Mouse (Mus musculus): ENCODE results near the gene Dnah2. TPM values are rescaled to one million over a fixed set of nuclear protein-coding genes. Genes with fewer than 3 reads are reported as not detected.

The Dnah2 gene
- polyA plus RNA-seq, 1 experiment, result 0.14 TPM

DNA sequence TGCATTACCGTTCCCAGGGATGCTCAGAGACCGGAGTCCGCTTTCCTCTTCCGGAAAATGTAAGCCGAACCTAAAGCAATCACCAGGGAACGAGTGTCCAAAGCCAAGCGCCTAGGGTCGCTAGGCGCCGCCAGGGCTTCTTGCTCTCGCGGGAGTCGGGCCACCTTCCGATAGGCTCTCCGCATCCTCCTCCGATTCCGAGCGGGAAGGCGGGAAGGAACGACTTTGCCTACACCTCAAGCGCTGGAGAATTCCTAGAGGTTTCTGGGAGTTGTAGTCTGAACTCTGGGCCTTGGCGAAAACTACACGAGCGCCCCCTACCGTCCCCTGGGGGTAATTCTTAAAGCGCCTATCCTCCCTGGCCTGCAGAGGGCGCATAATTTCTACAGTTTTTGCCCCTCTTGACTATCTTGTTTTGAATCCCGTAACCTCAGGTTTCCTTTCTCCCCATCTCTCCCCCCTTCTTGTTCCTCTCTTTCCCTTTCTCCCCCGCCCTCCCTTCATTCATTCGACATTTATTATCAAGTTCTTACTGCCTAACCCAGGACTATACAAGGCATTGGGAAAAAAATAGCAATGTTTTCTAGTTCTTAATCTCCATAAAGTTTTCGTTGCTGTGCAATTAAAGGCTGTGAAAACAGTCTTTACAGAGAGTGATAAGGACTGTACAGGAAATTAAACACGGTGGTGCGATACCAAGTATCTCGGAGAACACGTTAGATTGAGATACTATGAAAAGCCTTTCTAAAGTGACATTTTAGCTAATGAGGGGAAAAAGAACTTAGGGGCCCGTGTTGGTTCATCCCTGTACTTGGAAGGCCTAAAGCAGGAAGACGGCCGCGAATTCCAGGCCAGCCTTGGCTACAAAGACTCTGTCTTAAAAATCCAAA is 30.5 kb upstream of the Dnah2 start:
- TF ChIP-seq MAX (IDR thresholded peaks at IDR 0.05) (peak; percentile 34), CEBPB (IDR thresholded peaks at IDR 0.05; ENCODE audit: low read depth) (no peak), CTCF (IDR thresholded peaks at IDR 0.05; ENCODE audit: control insufficient read depth, insufficient read depth, insufficient read length) (peak; percentile 98), FOSL1 (IDR thresholded peaks at IDR 0.05; ENCODE audit: insufficient read depth, low read length, poor library complexity, severe bottlenecking) (no peak), MYOG (IDR thresholded peaks at IDR 0.05; ENCODE audit: control insufficient read depth, extremely low read depth, insufficient read length) (no peak), USF1 (IDR thresholded peaks at IDR 0.05; ENCODE audit: low read depth) (no peak), MYOD1 (IDR thresholded peaks at IDR 0.05; ENCODE audit: control insufficient read depth, insufficient read length, low read depth) (no peak)
- peaks cover 76% of the 10 kb centered on the region for H3K79me3 ChIP-seq (ENCODE audit: low read depth)
- H3K79me2 ChIP-seq (ENCODE audit: control insufficient read depth, insufficient read depth), result peaks cover 89% of the 10 kb centered on the region
- peak overlapping the region; percentile 85 for H3ac ChIP-seq (ENCODE audit: control insufficient read depth, insufficient read length, low read depth)
- peaks cover 50% of the 10 kb centered on the region for H3K36me3 ChIP-seq (ENCODE audit: control insufficient read depth, insufficient read depth)
- peak overlapping the region; percentile 98 for H3K4me3 ChIP-seq (ENCODE audit: insufficient read depth, poor library complexity, severe bottlenecking)
- H3K27me3 ChIP-seq (ENCODE audit: control insufficient read depth, insufficient read depth, insufficient read length), result no peaks in the 10 kb centered on the region

DNA sequence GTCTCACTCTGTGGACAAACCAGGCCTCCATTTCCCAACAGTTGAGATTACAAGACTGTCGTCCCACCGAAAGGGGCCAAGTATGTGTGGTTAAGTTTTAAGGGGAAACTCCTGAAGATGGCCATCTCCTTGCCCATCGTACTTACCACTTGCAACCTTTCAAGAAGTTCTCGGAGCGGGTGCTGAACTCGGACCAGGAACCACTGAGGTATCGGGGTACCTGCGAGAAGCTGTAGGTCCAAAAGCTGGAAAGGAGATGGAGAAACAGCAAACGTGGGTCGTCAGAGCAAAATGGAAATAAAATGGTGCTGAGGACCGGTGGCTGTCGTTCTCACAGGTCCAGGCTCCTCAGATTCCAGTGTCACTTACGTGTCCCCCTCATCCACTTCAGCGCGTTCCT is 29.4 kb upstream of the Dnah2 start:
- Histone ChIP-seq H3K27me3 (ENCODE audit: control insufficient read depth, insufficient read depth, insufficient read length) (no peaks in the 10 kb centered on the region), H3K79me2 (ENCODE audit: control insufficient read depth, insufficient read depth) (peaks cover 89% of the 10 kb centered on the region), H3K4me3 (ENCODE audit: insufficient read depth, poor library complexity, severe bottlenecking) (peak overlapping the region; percentile 92), H3K36me3 (ENCODE audit: control insufficient read depth, insufficient read depth) (peaks cover 45% of the 10 kb centered on the region), H3ac (ENCODE audit: control insufficient read depth, insufficient read length, low read depth) (peak overlapping the region; percentile 85), H3K79me3 (ENCODE audit: low read depth) (peaks cover 71% of the 10 kb centered on the region)
- TF ChIP-seq MYOG (IDR thresholded peaks at IDR 0.05; ENCODE audit: control insufficient read depth, extremely low read depth, insufficient read length), result no peak
- TF ChIP-seq CTCF (IDR thresholded peaks at IDR 0.05; ENCODE audit: control insufficient read depth, insufficient read depth, insufficient read length), result no peak
- TF ChIP-seq USF1 (IDR thresholded peaks at IDR 0.05; ENCODE audit: low read depth), result no peak
- no peak for TF ChIP-seq MYOD1 (IDR thresholded peaks at IDR 0.05; ENCODE audit: control insufficient read depth, insufficient read length, low read depth)
- TF ChIP-seq CEBPB (IDR thresholded peaks at IDR 0.05; ENCODE audit: low read depth), result no peak
- TF ChIP-seq MAX (IDR thresholded peaks at IDR 0.05), result no peak
- no peak for TF ChIP-seq FOSL1 (IDR thresholded peaks at IDR 0.05; ENCODE audit: insufficient read depth, low read length, poor library complexity, severe bottlenecking)

- Histone ChIP-seq H3K79me3 (ENCODE audit: low read depth) (peaks cover 60% of the 10 kb centered on the region), H3K79me2 (ENCODE audit: control insufficient read depth, insufficient read depth) (peaks cover 89% of the 10 kb centered on the region), H3K36me3 (ENCODE audit: control insufficient read depth, insufficient read depth) (peaks cover 42% of the 10 kb centered on the region), H3K4me3 (ENCODE audit: insufficient read depth, poor library complexity, severe bottlenecking) (no peak overlapping the region), H3ac (ENCODE audit: control insufficient read depth, insufficient read length, low read depth) (no peak overlapping the region), H3K27me3 (ENCODE audit: control insufficient read depth, insufficient read depth, insufficient read length) (no peaks in the 10 kb centered on the region)
- no peak for TF ChIP-seq MAX (IDR thresholded peaks at IDR 0.05)
- TF ChIP-seq USF1 (IDR thresholded peaks at IDR 0.05; ENCODE audit: low read depth), result no peak
- no peak for TF ChIP-seq CEBPB (IDR thresholded peaks at IDR 0.05; ENCODE audit: low read depth)
- no peak for TF ChIP-seq MYOG (IDR thresholded peaks at IDR 0.05; ENCODE audit: control insufficient read depth, extremely low read depth, insufficient read length)
- no peak for TF ChIP-seq FOSL1 (IDR thresholded peaks at IDR 0.05; ENCODE audit: insufficient read depth, low read length, poor library complexity, severe bottlenecking)
- TF ChIP-seq CTCF (IDR thresholded peaks at IDR 0.05; ENCODE audit: control insufficient read depth, insufficient read depth, insufficient read length), result no peak
- TF ChIP-seq MYOD1 (IDR thresholded peaks at IDR 0.05; ENCODE audit: control insufficient read depth, insufficient read length, low read depth), result no peak
Observed at GRCm38 (mm10) chr11:69576307-69576706, 27.4 kb upstream of the Dnah2 start.

- peaks cover 51% of the 10 kb centered on the region for H3K79me3 ChIP-seq (ENCODE audit: low read depth)
- H3K79me2 ChIP-seq (ENCODE audit: control insufficient read depth, insufficient read depth), result peaks cover 89% of the 10 kb centered on the region
- no peaks in the 10 kb centered on the region for H3K27me3 ChIP-seq (ENCODE audit: control insufficient read depth, insufficient read depth, insufficient read length)
- no peak overlapping the region for H3K4me3 ChIP-seq (ENCODE audit: insufficient read depth, poor library complexity, severe bottlenecking)
- peaks cover 52% of the 10 kb centered on the region for H3K36me3 ChIP-seq (ENCODE audit: control insufficient read depth, insufficient read depth)
- TF ChIP-seq MYOD1 (IDR thresholded peaks at IDR 0.05; ENCODE audit: control insufficient read depth, insufficient read length, low read depth) (no peak), CEBPB (IDR thresholded peaks at IDR 0.05; ENCODE audit: low read depth) (no peak)
- no peak overlapping the region for H3ac ChIP-seq (ENCODE audit: control insufficient read depth, insufficient read length, low read depth)
Observed at GRCm38 (mm10) chr11:69575220-69575619, 26.3 kb upstream of the Dnah2 start.

DNA sequence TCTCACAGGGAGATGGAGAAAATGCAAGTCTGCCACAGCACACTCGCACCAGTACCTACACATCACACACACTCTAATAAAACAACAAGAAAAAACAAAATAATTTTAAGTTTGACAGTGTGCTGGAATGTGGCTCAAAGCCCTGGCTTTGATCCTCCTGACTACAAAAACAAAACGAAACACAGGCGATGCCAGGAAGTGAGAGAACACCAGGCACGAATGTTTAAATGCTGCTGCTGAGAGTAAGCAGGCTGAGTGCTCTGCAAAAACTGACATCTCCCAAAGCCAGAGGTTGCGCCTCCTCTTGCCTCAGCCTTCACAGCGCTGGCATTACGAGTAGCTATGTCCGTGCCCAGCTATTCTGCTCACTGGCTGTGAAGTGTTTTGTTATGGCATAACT is 16.2 kb upstream of the Dnah2 start:
- Histone ChIP-seq H3K79me2 (ENCODE audit: control insufficient read depth, insufficient read depth) (peaks cover 20% of the 10 kb centered on the region), H3K79me3 (ENCODE audit: low read depth) (peaks cover 3% of the 10 kb centered on the region), H3K36me3 (ENCODE audit: control insufficient read depth, insufficient read depth) (peaks cover 54% of the 10 kb centered on the region), H3ac (ENCODE audit: control insufficient read depth, insufficient read length, low read depth) (no peak overlapping the region), H3K4me3 (ENCODE audit: insufficient read depth, poor library complexity, severe bottlenecking) (no peak overlapping the region), H3K27me3 (ENCODE audit: control insufficient read depth, insufficient read depth, insufficient read length) (no peaks in the 10 kb centered on the region)
- no peak for TF ChIP-seq USF1 (IDR thresholded peaks at IDR 0.05; ENCODE audit: low read depth)
- no peak for TF ChIP-seq FOSL1 (IDR thresholded peaks at IDR 0.05; ENCODE audit: insufficient read depth, low read length, poor library complexity, severe bottlenecking)
- no peak for TF ChIP-seq MYOD1 (IDR thresholded peaks at IDR 0.05; ENCODE audit: control insufficient read depth, insufficient read length, low read depth)
- no peak for TF ChIP-seq CEBPB (IDR thresholded peaks at IDR 0.05; ENCODE audit: low read depth)
- TF ChIP-seq MYOG (IDR thresholded peaks at IDR 0.05; ENCODE audit: control insufficient read depth, extremely low read depth, insufficient read length), result no peak
- TF ChIP-seq MAX (IDR thresholded peaks at IDR 0.05), result no peak
- no peak for TF ChIP-seq CTCF (IDR thresholded peaks at IDR 0.05; ENCODE audit: control insufficient read depth, insufficient read depth, insufficient read length)

All from C2C12 (cell line).